Mouse (Mus musculus): ENCODE measurements around the gene Lmf1. TPM values are rescaled to one million over a fixed set of nuclear protein-coding genes. Genes with fewer than 3 reads are reported as not detected.

The Lmf1 gene
- polyA plus RNA-seq, 1 experiment, result 10.9 TPM

DNA sequence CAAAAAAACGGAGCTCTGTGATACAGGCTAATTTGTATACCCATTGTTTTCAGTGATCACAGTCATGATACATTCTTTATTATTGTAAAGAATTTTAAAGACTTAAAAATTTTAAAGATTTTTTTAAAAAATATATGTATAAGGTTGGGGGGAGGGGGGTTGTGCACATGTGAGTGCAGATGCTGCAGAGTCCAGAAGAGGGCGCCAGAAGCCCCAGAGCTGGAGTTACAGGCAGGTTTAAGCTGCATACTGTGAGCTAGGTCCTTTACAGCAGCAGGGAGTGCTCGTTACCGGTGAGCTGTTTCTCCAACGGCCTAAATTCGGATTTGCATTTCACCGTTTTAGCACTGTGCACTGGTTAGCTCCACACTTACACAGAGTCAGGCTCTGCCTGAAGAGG lies 71.8 kb downstream of the Lmf1 start:
- 90% methylated on average over 7 of the region's 7 CpGs for WGBS
- Histone ChIP-seq H3K36me3 (ENCODE audit: control insufficient read depth, insufficient read depth, low read length) (no peaks in the 10 kb centered on the region; the same call in none of the 2 replicates), H3K4me3 (ENCODE audit: low read depth, low read length) (no peak overlapping the region), H3K4me1 (ENCODE audit: control insufficient read depth, insufficient read depth, insufficient read length, low read length) (no peaks in the 10 kb centered on the region), H3K27me3 (ENCODE audit: control insufficient read depth, insufficient read depth, low read length) (no peaks in the 10 kb centered on the region), H3K27ac (ENCODE audit: insufficient read depth, low read depth, low read length) (no peak overlapping the region)
- no peak for TF ChIP-seq POLR2A (IDR thresholded peaks at IDR 0.05; ENCODE audit: low read depth, low read length)
- no peak for TF ChIP-seq CTCF (IDR thresholded peaks at IDR 0.05; ENCODE audit: extremely low read depth, insufficient read length, insufficient replicate concordance, low read depth, low read length)

DNA sequence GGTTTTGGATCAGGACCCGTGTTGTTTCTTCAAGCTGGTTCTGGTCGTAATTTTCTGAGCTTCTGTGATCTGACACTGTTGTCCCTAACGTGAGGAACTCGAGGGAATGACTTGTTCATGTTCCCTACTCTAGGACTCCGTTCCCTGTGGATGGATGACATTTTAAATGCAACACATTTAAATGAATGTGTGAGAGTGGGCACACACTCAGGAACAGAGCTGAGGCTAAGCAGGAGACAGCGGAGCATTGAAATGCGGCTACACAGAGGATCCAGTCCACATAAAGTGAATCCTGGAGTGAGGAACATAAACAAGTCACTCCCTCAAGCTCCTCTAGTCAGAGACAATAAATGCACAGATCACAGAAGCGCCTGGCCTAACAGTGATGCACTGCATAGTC lies 73.4 kb downstream of the Lmf1 start:
- no peak overlapping the region for H3K4me3 ChIP-seq (ENCODE audit: low read depth, low read length)
- WGBS, result 83% methylated on average over 8 of the region's 8 CpGs
- TF ChIP-seq CTCF (IDR thresholded peaks at IDR 0.05; ENCODE audit: extremely low read depth, insufficient read length, insufficient replicate concordance, low read depth, low read length) (no peak), POLR2A (IDR thresholded peaks at IDR 0.05; ENCODE audit: low read depth, low read length) (no peak)
- H3K27ac ChIP-seq (ENCODE audit: insufficient read depth, low read depth, low read length), result no peak overlapping the region
- no peaks in the 10 kb centered on the region; the same call in 1 of the 2 replicates for H3K36me3 ChIP-seq (ENCODE audit: control insufficient read depth, insufficient read depth, low read length)
- H3K4me1 ChIP-seq (ENCODE audit: control insufficient read depth, insufficient read depth, insufficient read length, low read length), result no peaks in the 10 kb centered on the region
- no peaks in the 10 kb centered on the region for H3K27me3 ChIP-seq (ENCODE audit: control insufficient read depth, insufficient read depth, low read length)

DNA sequence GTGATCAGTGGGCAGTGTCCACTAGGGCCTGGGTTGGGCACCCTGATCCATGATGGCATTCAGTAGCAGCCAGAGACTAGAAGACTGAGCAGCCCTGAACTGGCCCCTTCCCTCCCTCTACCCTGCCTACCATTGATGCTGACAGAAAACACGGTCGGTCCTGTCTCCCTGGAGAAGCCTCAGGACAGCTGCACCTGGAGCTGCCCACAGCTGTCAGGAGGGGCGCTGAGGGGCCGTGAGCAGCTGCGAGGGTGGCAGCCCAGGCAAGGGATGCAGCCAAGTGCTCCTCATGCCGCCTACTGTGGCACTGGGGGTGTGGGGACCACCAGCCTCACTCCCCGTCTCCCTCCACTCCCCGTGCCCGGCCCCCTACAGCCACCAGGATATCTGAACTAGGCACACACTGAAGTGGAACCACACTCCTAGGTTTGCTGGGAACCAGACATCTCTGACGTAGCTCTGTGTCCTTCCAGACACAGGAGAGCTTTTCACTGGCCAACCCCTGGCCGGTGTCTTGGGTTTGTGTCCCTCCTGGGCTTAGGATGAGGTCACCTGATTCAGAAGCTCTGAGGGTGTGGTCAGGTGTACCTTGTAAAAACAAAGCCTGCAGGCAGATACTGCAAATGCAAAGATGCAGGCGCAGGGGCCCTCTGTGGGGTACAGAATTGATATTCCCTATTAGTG lies 77.4 kb downstream of the Lmf1 start:
- no peaks in the 10 kb centered on the region for H3K27me3 ChIP-seq (ENCODE audit: control insufficient read depth, insufficient read depth, low read length)
- no peak overlapping the region for H3K27ac ChIP-seq (ENCODE audit: insufficient read depth, low read depth, low read length)
- no peak overlapping the region for H3K4me3 ChIP-seq (ENCODE audit: low read depth, low read length)
- no peaks in the 10 kb centered on the region for H3K4me1 ChIP-seq (ENCODE audit: control insufficient read depth, insufficient read depth, insufficient read length, low read length)
- no peak for TF ChIP-seq CTCF (IDR thresholded peaks at IDR 0.05; ENCODE audit: extremely low read depth, insufficient read length, insufficient replicate concordance, low read depth, low read length)
- no peak for TF ChIP-seq POLR2A (IDR thresholded peaks at IDR 0.05; ENCODE audit: low read depth, low read length)
- H3K36me3 ChIP-seq (ENCODE audit: control insufficient read depth, insufficient read depth, low read length), result no peaks in the 10 kb centered on the region; the same call in 1 of the 2 replicates
- 79% methylated on average over 12 of the region's 12 CpGs for WGBS

DNA sequence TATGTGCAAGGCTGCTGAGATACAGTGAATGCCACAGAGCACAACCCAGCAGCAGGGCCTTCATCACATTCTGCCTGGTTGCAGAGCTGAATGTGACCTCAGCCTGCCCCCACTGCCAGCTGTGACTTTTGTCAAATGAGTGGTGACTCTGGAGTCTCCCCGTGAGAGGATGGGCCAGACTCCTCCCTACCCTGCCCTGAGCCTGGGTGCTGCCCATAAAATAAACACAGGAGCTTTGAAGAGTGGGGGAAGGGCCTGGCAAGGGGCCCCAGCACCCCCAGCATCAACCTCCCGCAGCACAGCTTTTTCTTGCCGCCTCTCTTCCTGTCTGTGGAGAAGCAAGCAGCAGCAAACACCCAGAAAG lies 77.9 kb downstream of the Lmf1 start:
- H3K27me3 ChIP-seq (ENCODE audit: control insufficient read depth, insufficient read depth, low read length), result no peaks in the 10 kb centered on the region
- no peak overlapping the region for H3K27ac ChIP-seq (ENCODE audit: insufficient read depth, low read depth, low read length)
- no peak overlapping the region for H3K4me3 ChIP-seq (ENCODE audit: low read depth, low read length)
- TF ChIP-seq POLR2A (IDR thresholded peaks at IDR 0.05; ENCODE audit: low read depth, low read length) (no peak), CTCF (IDR thresholded peaks at IDR 0.05; ENCODE audit: extremely low read depth, insufficient read length, insufficient replicate concordance, low read depth, low read length) (no peak)
- no peaks in the 10 kb centered on the region for H3K4me1 ChIP-seq (ENCODE audit: control insufficient read depth, insufficient read depth, insufficient read length, low read length)
- no peaks in the 10 kb centered on the region; the same call in 1 of the 2 replicates for H3K36me3 ChIP-seq (ENCODE audit: control insufficient read depth, insufficient read depth, low read length)
- WGBS, result 33% methylated on average over 3 of the region's 3 CpGs

DNA sequence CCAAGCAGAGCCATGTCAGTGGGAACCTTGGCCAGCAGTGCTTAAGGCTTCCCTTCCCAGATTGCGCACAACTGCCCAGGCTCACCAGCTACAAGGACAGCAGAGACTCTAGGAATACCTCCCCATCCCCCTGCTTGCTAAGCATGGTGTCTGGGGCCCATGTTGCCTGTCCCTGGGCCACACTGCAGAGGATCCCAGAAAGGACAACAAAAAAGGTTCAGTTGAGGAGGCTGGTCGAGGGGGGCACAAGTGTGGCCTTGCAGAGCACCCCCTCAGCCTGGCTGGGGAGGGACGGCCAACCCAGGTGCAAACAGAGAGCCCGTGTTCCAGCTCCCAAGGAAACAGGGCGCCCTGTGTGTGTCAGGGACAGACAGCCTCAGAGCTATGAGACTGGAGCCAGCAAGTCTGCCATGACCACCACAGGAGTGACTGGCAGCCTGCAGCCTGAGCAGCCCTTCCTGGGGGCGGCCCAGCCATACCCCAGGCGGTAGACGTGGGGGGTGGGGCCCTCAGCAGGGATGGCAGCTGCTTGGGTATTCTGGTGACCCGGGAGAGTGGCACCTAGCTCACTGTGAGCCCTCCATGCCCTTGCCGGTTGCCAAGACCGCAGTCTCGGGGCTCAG lies 84.4 kb downstream of the Lmf1 start:
- WGBS, result 54% methylated on average over 12 of the region's 12 CpGs
- Histone ChIP-seq H3K4me3 (ENCODE audit: low read depth, low read length) (no peak overlapping the region), H3K36me3 (ENCODE audit: control insufficient read depth, insufficient read depth, low read length) (no peaks in the 10 kb centered on the region), H3K27me3 (ENCODE audit: control insufficient read depth, insufficient read depth, low read length) (no peaks in the 10 kb centered on the region), H3K27ac (ENCODE audit: insufficient read depth, low read depth, low read length) (no peak overlapping the region), H3K4me1 (ENCODE audit: control insufficient read depth, insufficient read depth, insufficient read length, low read length) (no peaks in the 10 kb centered on the region)
- TF ChIP-seq POLR2A (IDR thresholded peaks at IDR 0.05; ENCODE audit: low read depth, low read length) (no peak), CTCF (IDR thresholded peaks at IDR 0.05; ENCODE audit: extremely low read depth, insufficient read length, insufficient replicate concordance, low read depth, low read length) (no peak)

DNA sequence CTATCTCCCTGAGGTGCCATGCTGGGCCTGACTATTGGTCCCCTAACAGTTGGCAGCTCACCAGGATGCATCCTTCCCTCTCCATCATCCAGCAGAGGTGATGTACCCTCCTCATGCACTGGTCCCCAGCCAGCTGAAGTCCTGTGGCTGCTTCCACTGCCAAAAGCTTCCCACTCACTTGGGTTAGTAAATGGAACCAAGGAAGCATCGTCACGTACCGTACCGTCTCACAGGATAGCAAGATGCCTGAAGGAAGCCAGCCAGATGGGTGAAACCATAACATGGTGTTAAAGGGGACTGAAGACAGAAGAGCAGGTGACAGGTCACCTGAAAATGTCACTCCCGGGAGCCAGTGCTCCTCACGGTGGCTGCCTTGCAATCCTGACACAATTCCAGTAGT lies 86.6 kb downstream of the Lmf1 start:
- no peaks in the 10 kb centered on the region for H3K27me3 ChIP-seq (ENCODE audit: control insufficient read depth, insufficient read depth, low read length)

DNA sequence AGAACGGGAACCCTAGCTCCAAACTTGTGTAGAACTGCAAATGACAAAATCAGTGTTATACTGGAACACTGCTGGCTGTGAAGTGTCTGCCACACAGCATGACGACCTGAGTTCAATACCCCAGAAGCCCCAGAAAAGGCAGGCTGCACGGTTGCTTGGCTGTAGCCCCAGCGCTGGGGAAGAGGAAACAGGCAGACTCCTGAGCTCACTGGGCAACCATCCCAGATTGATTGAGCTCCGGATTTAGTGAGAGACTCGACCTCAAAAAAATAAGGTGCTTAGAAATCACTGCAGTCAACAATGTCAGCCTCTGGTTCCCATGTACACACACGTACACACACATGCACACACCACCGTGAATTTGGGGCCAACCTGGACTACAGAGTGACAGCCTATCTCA lies 87.0 kb downstream of the Lmf1 start:
- no peak overlapping the region for H3K4me3 ChIP-seq (ENCODE audit: low read depth, low read length)
- no peaks in the 10 kb centered on the region for H3K4me1 ChIP-seq (ENCODE audit: control insufficient read depth, insufficient read depth, insufficient read length, low read length)
- TF ChIP-seq CTCF (IDR thresholded peaks at IDR 0.05; ENCODE audit: extremely low read depth, insufficient read length, insufficient replicate concordance, low read depth, low read length), result no peak
- TF ChIP-seq POLR2A (IDR thresholded peaks at IDR 0.05; ENCODE audit: low read depth, low read length), result no peak
- 59% methylated on average over 8 of the region's 8 CpGs for WGBS
- no peaks in the 10 kb centered on the region for H3K36me3 ChIP-seq (ENCODE audit: control insufficient read depth, insufficient read depth, low read length)
- H3K27ac ChIP-seq (ENCODE audit: insufficient read depth, low read depth, low read length), result no peak overlapping the region
- no peaks in the 10 kb centered on the region for H3K27me3 ChIP-seq (ENCODE audit: control insufficient read depth, insufficient read depth, low read length)

More for the DNA sequence above, 86.6 kb downstream of the Lmf1 start:
- H3K27ac ChIP-seq (ENCODE audit: insufficient read depth, low read depth, low read length), result no peak overlapping the region
- no peaks in the 10 kb centered on the region for H3K36me3 ChIP-seq (ENCODE audit: control insufficient read depth, insufficient read depth, low read length)
- no peaks in the 10 kb centered on the region for H3K4me1 ChIP-seq (ENCODE audit: control insufficient read depth, insufficient read depth, insufficient read length, low read length)
- H3K4me3 ChIP-seq (ENCODE audit: low read depth, low read length), result no peak overlapping the region
- TF ChIP-seq POLR2A (IDR thresholded peaks at IDR 0.05; ENCODE audit: low read depth, low read length), result no peak
- no peak for TF ChIP-seq CTCF (IDR thresholded peaks at IDR 0.05; ENCODE audit: extremely low read depth, insufficient read length, insufficient replicate concordance, low read depth, low read length)
- WGBS, result 86% methylated on average over 6 of the region's 6 CpGs
